Mouse (Mus musculus): Measurements from ENCODE around the gene Mpzl3. TPM values are rescaled to one million over a fixed set of nuclear protein-coding genes. Genes with fewer than 3 reads are reported as not detected.

The Mpzl3 gene
- polyA plus RNA-seq, 1 experiment from 2014 or later = 30.8 TPM

DNA sequence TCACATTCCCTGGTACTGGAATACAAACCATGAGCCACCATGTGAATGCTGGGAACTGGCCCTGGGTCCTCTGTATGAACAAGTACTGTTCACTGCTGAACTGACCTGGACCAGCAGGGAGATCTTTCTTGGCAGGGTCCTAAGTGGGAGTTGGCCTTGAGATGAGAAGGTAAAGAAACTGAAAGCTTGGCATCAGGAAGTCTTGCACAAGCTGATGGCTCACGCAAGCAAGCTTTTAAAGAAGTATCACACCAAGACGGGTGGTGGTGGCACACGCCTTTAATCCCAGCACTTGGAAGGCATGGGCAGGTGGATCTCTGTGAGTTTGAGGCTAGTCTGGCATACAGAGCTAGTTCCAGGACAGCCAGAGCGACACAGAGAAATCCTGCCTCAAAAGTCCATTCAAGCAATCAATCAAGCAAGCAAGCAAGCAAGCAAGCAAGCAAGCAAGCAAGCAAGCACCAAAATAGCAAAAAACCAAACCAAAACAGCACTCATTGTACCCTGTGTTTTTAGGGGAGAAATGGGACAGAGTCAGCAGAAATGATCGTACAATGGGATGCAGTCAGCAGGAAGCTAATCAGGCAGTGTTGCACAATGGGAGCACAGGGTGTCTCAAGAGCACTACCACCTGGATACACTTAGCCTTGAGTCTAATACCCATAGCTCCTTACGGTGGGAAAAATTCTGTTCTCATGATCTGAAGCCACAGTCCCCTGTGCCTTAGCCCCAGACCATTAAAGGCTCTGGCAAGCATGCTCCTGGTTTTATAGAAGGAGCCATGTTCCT lies 40.4 kb downstream of the Mpzl3 start:
- Histone ChIP-seq H3K4me1 (replicated peaks; ENCODE audit: control insufficient read depth, insufficient read depth) (no peaks in the 10 kb centered on the region; the same call in 1 of the 2 replicates), H3K36me3 (ENCODE audit: control insufficient read depth, insufficient read depth, low read length) (no peaks in the 10 kb centered on the region), H3K9ac (ENCODE audit: low read length) (no peak overlapping the region), H3K27me3 (ENCODE audit: control insufficient read depth, insufficient read depth, low read length) (no peaks in the 10 kb centered on the region), H3K9me3 (ENCODE audit: control insufficient read depth, low read length) (no peaks in the 10 kb centered on the region), H3K4me3 (ENCODE audit: low read depth, low read length) (no peak overlapping the region), H3K4me2 (replicated peaks; ENCODE audit: low read depth) (no peak overlapping the region), H3K27ac (replicated peaks) (no peak overlapping the region)
- WGBS = 71% methylated on average over 6 of the region's 6 CpGs
- TF ChIP-seq EP300 (optimal IDR thresholded peaks at IDR 0.05) (no peak), CTCF (IDR thresholded peaks at IDR 0.05; ENCODE audit: low read depth) (no peak)
- no peak for DNase-seq (ENCODE audit: low spot score)
- ATAC-seq (ENCODE audit: low FRiP score, low TSS enrichment) = no peak

DNA sequence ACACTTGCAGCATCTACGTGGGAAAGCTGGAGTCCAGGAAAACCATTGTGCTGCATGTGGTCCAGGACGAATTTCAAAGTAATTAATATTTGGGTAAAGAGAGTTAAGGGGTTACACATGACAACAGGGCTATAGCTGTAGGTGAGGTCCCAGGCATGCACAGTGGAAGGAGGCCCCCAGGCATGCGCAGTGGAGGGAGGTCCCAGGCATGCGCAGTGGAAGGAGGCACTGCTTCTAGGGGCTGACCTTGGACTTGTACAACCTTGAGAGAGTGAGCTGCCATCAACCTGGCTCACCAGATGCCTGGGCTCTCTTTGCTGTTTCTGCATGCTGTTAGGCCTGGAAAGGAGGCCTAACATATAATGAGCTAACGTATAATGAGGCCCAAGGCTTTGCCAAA lies 42.9 kb downstream of the Mpzl3 start:
- Histone ChIP-seq H3K9ac (ENCODE audit: low read length) (no peak overlapping the region), H3K4me3 (ENCODE audit: low read depth, low read length) (no peak overlapping the region), H3K27me3 (ENCODE audit: control insufficient read depth, insufficient read depth, low read length) (no peaks in the 10 kb centered on the region), H3K9me3 (ENCODE audit: control insufficient read depth, low read length) (no peaks in the 10 kb centered on the region), H3K4me1 (replicated peaks; ENCODE audit: control insufficient read depth, insufficient read depth) (no peaks in the 10 kb centered on the region), H3K4me2 (replicated peaks; ENCODE audit: low read depth) (no peak overlapping the region), H3K36me3 (ENCODE audit: control insufficient read depth, insufficient read depth, low read length) (no peaks in the 10 kb centered on the region), H3K27ac (replicated peaks) (no peak overlapping the region)
- 84% methylated on average over 5 of the region's 5 CpGs for WGBS
- DNase-seq (ENCODE audit: low spot score) (no peak), ATAC-seq (ENCODE audit: low FRiP score, low TSS enrichment) (no peak)
- TF ChIP-seq EP300 (optimal IDR thresholded peaks at IDR 0.05) = no peak
- TF ChIP-seq CTCF (IDR thresholded peaks at IDR 0.05; ENCODE audit: low read depth) = no peak

DNA sequence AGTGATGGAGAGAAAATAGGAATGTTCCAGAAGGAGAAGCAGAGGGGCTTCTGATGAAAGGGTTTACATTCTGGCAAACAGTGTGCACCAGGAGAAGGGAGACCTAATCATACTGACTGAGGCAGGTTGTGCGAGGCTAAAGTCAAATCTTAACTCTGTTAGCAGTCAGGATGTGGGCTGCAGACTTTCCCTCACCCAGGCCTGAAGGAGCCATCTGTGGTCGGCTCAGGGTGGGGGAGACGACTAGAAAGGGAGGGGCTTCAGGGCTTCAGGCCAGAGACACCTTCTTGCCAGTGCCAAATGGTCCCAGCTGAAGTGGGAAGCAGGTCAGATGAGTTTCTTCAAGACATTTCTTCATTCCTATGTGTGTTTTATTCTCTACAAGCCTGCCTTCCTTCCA lies 43.4 kb downstream of the Mpzl3 start:
- WGBS = 36% methylated on average over 3 of the region's 3 CpGs
- no peak overlapping the region for H3K4me3 ChIP-seq (ENCODE audit: low read depth, low read length)
- no peak overlapping the region for H3K9ac ChIP-seq (ENCODE audit: low read length)
- H3K4me1 ChIP-seq (replicated peaks; ENCODE audit: control insufficient read depth, insufficient read depth) = no peaks in the 10 kb centered on the region
- TF ChIP-seq EP300 (optimal IDR thresholded peaks at IDR 0.05) (no peak), CTCF (IDR thresholded peaks at IDR 0.05; ENCODE audit: low read depth) (no peak)
- H3K9me3 ChIP-seq (ENCODE audit: control insufficient read depth, low read length) = no peaks in the 10 kb centered on the region
- ATAC-seq (ENCODE audit: low FRiP score, low TSS enrichment) (no peak), DNase-seq (ENCODE audit: low spot score) (no peak)
- H3K36me3 ChIP-seq (ENCODE audit: control insufficient read depth, insufficient read depth, low read length) = no peaks in the 10 kb centered on the region
- no peak overlapping the region for H3K4me2 ChIP-seq (replicated peaks; ENCODE audit: low read depth)
- H3K27ac ChIP-seq (replicated peaks) = 0 out of 2 replicates have a peak overlapping the region, but pooled peaks have one; percentile 24
- no peaks in the 10 kb centered on the region for H3K27me3 ChIP-seq (ENCODE audit: control insufficient read depth, insufficient read depth, low read length)

DNA sequence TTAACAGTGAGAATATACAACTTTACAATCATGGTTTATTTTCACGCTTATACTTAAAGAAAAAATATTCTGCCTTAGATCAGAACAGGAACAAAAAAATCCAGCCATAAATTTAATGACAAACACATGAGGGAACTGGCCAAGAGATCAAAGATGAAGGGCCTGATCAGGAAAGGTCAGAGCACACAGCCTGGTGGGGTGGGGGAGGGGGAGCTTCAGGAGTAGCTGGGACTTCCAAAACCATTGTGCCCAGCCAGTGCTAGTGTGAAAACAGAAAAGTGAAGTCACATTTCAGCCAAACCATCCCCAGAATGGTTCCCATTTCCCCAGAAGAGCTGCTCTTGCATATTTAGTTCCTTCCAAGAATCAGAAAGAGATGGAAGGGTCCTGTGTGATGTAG lies 47.5 kb downstream of the Mpzl3 start:
- Histone ChIP-seq H3K36me3 (ENCODE audit: control insufficient read depth, insufficient read depth, low read length) (no peaks in the 10 kb centered on the region), H3K9me3 (ENCODE audit: control insufficient read depth, low read length) (no peaks in the 10 kb centered on the region), H3K4me3 (ENCODE audit: low read depth, low read length) (no peak overlapping the region), H3K9ac (ENCODE audit: low read length) (no peak overlapping the region), H3K4me2 (replicated peaks; ENCODE audit: low read depth) (no peak overlapping the region), H3K27me3 (ENCODE audit: control insufficient read depth, insufficient read depth, low read length) (no peaks in the 10 kb centered on the region), H3K27ac (replicated peaks) (no peak overlapping the region), H3K4me1 (replicated peaks; ENCODE audit: control insufficient read depth, insufficient read depth) (no peaks in the 10 kb centered on the region)
- TF ChIP-seq CTCF (IDR thresholded peaks at IDR 0.05; ENCODE audit: low read depth) (no peak), EP300 (optimal IDR thresholded peaks at IDR 0.05) (no peak)
- 76% methylated on average over 1 of the region's 1 CpGs for WGBS
- DNase-seq (ENCODE audit: low spot score) (no peak), ATAC-seq (ENCODE audit: low FRiP score, low TSS enrichment) (no peak)

DNA sequence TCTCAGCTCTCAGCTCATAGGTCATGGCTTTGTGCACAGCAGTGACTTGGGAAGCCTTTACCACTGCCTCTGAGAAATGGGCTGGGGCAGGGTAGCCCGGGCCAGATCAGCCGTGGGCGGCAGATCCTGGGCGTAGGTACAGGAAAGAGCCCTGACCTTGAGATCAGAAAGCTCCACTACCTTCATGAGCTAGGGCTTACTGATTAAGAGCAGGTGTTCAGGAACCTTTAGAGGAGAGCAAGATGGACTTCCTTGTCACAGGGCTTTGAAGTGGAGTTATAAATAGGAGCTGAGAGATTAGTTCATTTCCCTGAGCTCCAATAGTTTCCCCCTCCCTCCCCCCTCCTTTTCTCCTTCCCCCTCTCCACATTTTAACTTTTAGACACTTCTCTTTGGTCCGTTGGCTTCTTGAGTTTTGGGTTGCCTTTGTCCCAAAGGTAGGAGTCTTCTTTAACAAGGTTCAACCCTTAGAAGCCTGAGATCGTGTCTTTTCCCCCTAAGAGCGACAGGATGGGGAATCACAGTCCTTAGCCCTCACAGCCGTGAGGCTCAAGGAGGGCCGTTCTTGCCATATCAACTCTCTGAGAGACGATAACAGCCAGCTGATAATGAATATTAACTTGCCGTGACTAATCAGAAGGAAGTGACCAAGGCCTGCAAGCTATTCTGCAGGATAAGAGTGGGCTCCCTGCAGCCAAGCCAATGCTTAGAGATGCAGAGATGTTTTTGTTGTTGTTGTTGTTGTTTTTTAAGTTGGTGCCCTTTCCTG lies 48.4 kb downstream of the Mpzl3 start:
- no peak overlapping the region for H3K4me3 ChIP-seq (ENCODE audit: low read depth, low read length)
- no peaks in the 10 kb centered on the region for H3K4me1 ChIP-seq (replicated peaks; ENCODE audit: control insufficient read depth, insufficient read depth)
- no peak overlapping the region for H3K4me2 ChIP-seq (replicated peaks; ENCODE audit: low read depth)
- H3K36me3 ChIP-seq (ENCODE audit: control insufficient read depth, insufficient read depth, low read length) = no peaks in the 10 kb centered on the region
- TF ChIP-seq CTCF (IDR thresholded peaks at IDR 0.05; ENCODE audit: low read depth) = no peak
- TF ChIP-seq EP300 (optimal IDR thresholded peaks at IDR 0.05) = no peak
- WGBS = 51% methylated on average over 11 of the region's 11 CpGs
- DNase-seq (ENCODE audit: low spot score) = peak; percentile 40
- no peak overlapping the region for H3K9ac ChIP-seq (ENCODE audit: low read length)
- H3K27me3 ChIP-seq (ENCODE audit: control insufficient read depth, insufficient read depth, low read length) = no peaks in the 10 kb centered on the region
- no peaks in the 10 kb centered on the region for H3K9me3 ChIP-seq (ENCODE audit: control insufficient read depth, low read length)
- peak; percentile 86 for ATAC-seq (ENCODE audit: low FRiP score, low TSS enrichment)
- H3K27ac ChIP-seq (replicated peaks) = 0 out of 2 replicates have a peak overlapping the region, but pooled peaks have one; percentile 6
